Mouse (Mus musculus) MEL (cell line): ENCODE results near the gene Socs4. TPM values are rescaled to one million over a fixed set of nuclear protein-coding genes. Genes with fewer than 3 reads are reported as not detected.
A peak's percentile ranks its signal among the peaks of the same experiment; 100 is the strongest.

Source experiments
- DNase-seq: peaks from one replicate; pipeline ENCODE4 v3.0.0; 2011; ENCODE audit warnings: low read depth, low spot score
- H3K27ac ChIP-seq: 2 replicates; pipeline ENCODE4 v1.5.1; 2012; ENCODE audit warnings: low read depth, mild to moderate bottlenecking, control low read depth, low read length, moderate library complexity; ENCODE audit not compliant: control insufficient read depth
- H3K27me3 ChIP-seq, 2 experiments: fragments of 150-350 bp in 1 of 2; sonication (generic) in 1 of 2; 2 replicates each; pipeline ENCODE4 v1.6.1; 2012; ENCODE audit warnings: low read length in 2 of 2, mild to moderate bottlenecking in 2 of 2, improper control_type of control experiment in 1 of 2, moderate library complexity in 1 of 2; ENCODE audit not compliant: insufficient read depth in 2 of 2, control insufficient read depth in 1 of 2
- H3K36me3 ChIP-seq, 2 experiments: 2 replicates each; pipeline ENCODE4 v1.6.1; 2012 to 2014; ENCODE audit warnings: low read length in 2 of 2, improper control_type of control experiment in 1 of 2, inconsistent platforms in 1 of 2, mild to moderate bottlenecking in 1 of 2; ENCODE audit not compliant: insufficient read depth in 2 of 2, control insufficient read depth in 1 of 2
- H3K4me1 ChIP-seq, 2 experiments: fragments of 150-350 bp in 1 of 2; sonication (generic) in 1 of 2; 2 replicates each; pipeline ENCODE4 v1.6.1; 2012; ENCODE audit warnings: low read length in 2 of 2, improper control_type of control experiment in 1 of 2, mild to moderate bottlenecking in 1 of 2; ENCODE audit not compliant: insufficient read depth in 2 of 2, control insufficient read depth in 1 of 2
- H3K4me3 ChIP-seq, 2 experiments: fragments of 150-350 bp in 1 of 2; sonication (generic) in 1 of 2; 2 replicates each; pipeline ENCODE4 v1.5.1; 2012; ENCODE audit warnings: low read depth in 2 of 2, low read length in 2 of 2, mild to moderate bottlenecking in 2 of 2, moderate library complexity in 2 of 2, control low read depth in 1 of 2, improper control_type of control experiment in 1 of 2; ENCODE audit not compliant: control insufficient read depth in 1 of 2, insufficient read depth in 1 of 2
- H3K79me2 ChIP-seq: 2 replicates; pipeline ENCODE4 v1.6.1; 2012; ENCODE audit warnings: mild to moderate bottlenecking, low read length, moderate library complexity; ENCODE audit not compliant: control insufficient read depth, poor library complexity, insufficient read depth
- H3K9ac ChIP-seq: 2 replicates; pipeline ENCODE4 v1.6.1; 2012; ENCODE audit warnings: low read depth, mild to moderate bottlenecking, control low read depth, low read length, moderate library complexity; ENCODE audit not compliant: control insufficient read depth, poor library complexity, severe bottlenecking
- H3K9me3 ChIP-seq: fragments of 150-350 bp; sonication (generic); replicated peaks from 2 replicates; pipeline ENCODE4 v1.6.1; 2012; ENCODE audit warnings: mild to moderate bottlenecking, low read length, improper control_type of control experiment, moderate library complexity; ENCODE audit not compliant: insufficient read depth
- CHD1 ChIP-seq: IDR thresholded peaks from 2 replicates; pipeline ENCODE4 v1.6.1; 2012; ENCODE audit warnings: low read depth, mild to moderate bottlenecking, inconsistent platforms, low read length, improper control_type of control experiment
- CHD2 ChIP-seq: IDR thresholded peaks from 2 replicates; pipeline ENCODE4 v1.6.1; 2011; ENCODE audit warnings: low read length, improper control_type of control experiment
- CTCF ChIP-seq, 3 experiments: IDR thresholded peaks in 2 of 3; conservative IDR thresholded peaks in 1 of 3; 2 replicates each; pipeline ENCODE4 v1.5.1; 2011 to 2012; ENCODE audit warnings: low read length in 3 of 3, low read depth in 2 of 3, mild to moderate bottlenecking in 2 of 3, improper control_type of control experiment in 1 of 3, inconsistent platforms in 1 of 3, mixed read lengths in 1 of 3, moderate library complexity in 1 of 3; ENCODE audit not compliant: control insufficient read depth in 1 of 3, insufficient read depth in 1 of 3, poor library complexity in 1 of 3, severe bottlenecking in 1 of 3
- ETS1 ChIP-seq: IDR thresholded peaks from 2 replicates; pipeline ENCODE4 v1.6.1; 2012; ENCODE audit warnings: low read depth, mild to moderate bottlenecking, inconsistent platforms, low read length, improper control_type of control experiment, moderate library complexity
- JUND ChIP-seq: IDR thresholded peaks from 2 replicates; pipeline ENCODE4 v1.6.1; 2011; ENCODE audit warnings: low read depth, mild to moderate bottlenecking, improper control_type of control experiment, low read length
- KAT2A ChIP-seq: conservative IDR thresholded peaks from 2 replicates; pipeline ENCODE4 v1.6.1; 2012; ENCODE audit warnings: low read depth, low read length, improper control_type of control experiment, inconsistent platforms
- MAX ChIP-seq: IDR thresholded peaks from 2 replicates; pipeline ENCODE4 v1.6.1; 2011; ENCODE audit warnings: low read length, improper control_type of control experiment
- MEF2A ChIP-seq: IDR thresholded peaks from 2 replicates; pipeline ENCODE4 v1.6.1; 2014; ENCODE audit warnings: low read depth, mild to moderate bottlenecking, inconsistent platforms, low read length, improper control_type of control experiment; ENCODE audit not compliant: poor library complexity, insufficient replicate concordance, severe bottlenecking; ENCODE audit errors: extremely low read depth
- MXI1 ChIP-seq: IDR thresholded peaks from 2 replicates; pipeline ENCODE4 v1.6.1; 2011; ENCODE audit warnings: mild to moderate bottlenecking, low read depth, low read length, improper control_type of control experiment
- MYC ChIP-seq: IDR thresholded peaks from 2 replicates; pipeline ENCODE4 v1.6.1; 2011; ENCODE audit warnings: low read depth, mild to moderate bottlenecking, low read length, improper control_type of control experiment, moderate library complexity
- POLR2A ChIP-seq, 2 experiments: IDR thresholded peaks; 2 replicates each; pipeline ENCODE4 v1.6.1; 2011 to 2012; ENCODE audit warnings: low read length in 2 of 2, mild to moderate bottlenecking in 2 of 2, control low read depth in 1 of 2, improper control_type of control experiment in 1 of 2, low read depth in 1 of 2, moderate library complexity in 1 of 2; ENCODE audit not compliant: control insufficient read depth in 1 of 2, insufficient read depth in 1 of 2, poor library complexity in 1 of 2
- POLR2AphosphoS5 ChIP-seq: IDR thresholded peaks from 2 replicates; pipeline ENCODE4 v1.6.1; 2012; ENCODE audit warnings: low read depth, borderline replicate concordance, mild to moderate bottlenecking, inconsistent platforms, low read length, moderate library complexity, mixed read lengths
- RAD21 ChIP-seq: IDR thresholded peaks from 2 replicates; pipeline ENCODE4 v1.6.1; 2011; ENCODE audit warnings: mild to moderate bottlenecking, low read depth, low read length, improper control_type of control experiment
- SMC3 ChIP-seq: IDR thresholded peaks from 2 replicates; pipeline ENCODE4 v1.6.1; 2011; ENCODE audit warnings: low read depth, low read length, improper control_type of control experiment
- TAL1 ChIP-seq: IDR thresholded peaks from 2 replicates; pipeline ENCODE4 v1.6.1; 2012; ENCODE audit warnings: mild to moderate bottlenecking, inconsistent platforms, low read length, moderate library complexity, mixed read lengths
- TBP ChIP-seq: IDR thresholded peaks from 2 replicates; pipeline ENCODE4 v1.8.0; 2011; ENCODE audit warnings: low read depth, low read length, improper control_type of control experiment
- TCF12 ChIP-seq: IDR thresholded peaks from 2 replicates; pipeline ENCODE4 v1.6.1; 2014; ENCODE audit warnings: low read depth, mild to moderate bottlenecking, inconsistent platforms, low read length, improper control_type of control experiment, moderate library complexity
- USF1 ChIP-seq: IDR thresholded peaks from 2 replicates; pipeline ENCODE4 v1.6.1; 2014; ENCODE audit warnings: low read depth, mild to moderate bottlenecking, inconsistent platforms, low read length, improper control_type of control experiment, moderate library complexity
- USF2 ChIP-seq, 2 experiments: IDR thresholded peaks; 2 replicates each; pipeline ENCODE4 v1.6.1; 2011 to 2012; ENCODE audit warnings: improper control_type of control experiment in 2 of 2, low read length in 2 of 2, borderline replicate concordance in 1 of 2, inconsistent platforms in 1 of 2, low read depth in 1 of 2, mild to moderate bottlenecking in 1 of 2; ENCODE audit not compliant: insufficient read depth in 1 of 2
- ZC3H11A ChIP-seq: IDR thresholded peaks from 2 replicates; pipeline ENCODE4 v1.6.1; 2012; ENCODE audit warnings: low read depth, mild to moderate bottlenecking, inconsistent platforms, low read length, improper control_type of control experiment
- ZMIZ1 ChIP-seq: IDR thresholded peaks from 2 replicates; pipeline ENCODE4 v1.6.1; 2012; ENCODE audit warnings: low read depth, mild to moderate bottlenecking, inconsistent platforms, low read length, improper control_type of control experiment, moderate library complexity
- polyA plus RNA-seq, 2 experiments: library from polyadenylated mRNA; stranded (reverse) in 1 of 2; unstranded in 1 of 2; fragments of >175 nt in 1 of 2; fragments of >200 nt in 1 of 2; gene quantifications; 2 replicates each; pipeline versions ENCODE4 v1.2.1 to v1.2.4; 2012; ENCODE audit warnings: low replicate concordance in 2 of 2, low read depth in 1 of 2; ENCODE audit not compliant: insufficient read length in 2 of 2, insufficient read depth in 1 of 2, missing spikeins in 1 of 2
- total RNA-seq: library from RNA; depleted of rRNA; stranded (reverse); fragments of 300-350 nt; gene quantifications from 2 replicates; pipeline ENCODE4 v1.2.3, GENCODE M21; 2012

The Socs4 gene
- total and polyA plus RNA-seq, 3 experiments = 8.8 to 21.0 (median 13.9) TPM

DNA sequence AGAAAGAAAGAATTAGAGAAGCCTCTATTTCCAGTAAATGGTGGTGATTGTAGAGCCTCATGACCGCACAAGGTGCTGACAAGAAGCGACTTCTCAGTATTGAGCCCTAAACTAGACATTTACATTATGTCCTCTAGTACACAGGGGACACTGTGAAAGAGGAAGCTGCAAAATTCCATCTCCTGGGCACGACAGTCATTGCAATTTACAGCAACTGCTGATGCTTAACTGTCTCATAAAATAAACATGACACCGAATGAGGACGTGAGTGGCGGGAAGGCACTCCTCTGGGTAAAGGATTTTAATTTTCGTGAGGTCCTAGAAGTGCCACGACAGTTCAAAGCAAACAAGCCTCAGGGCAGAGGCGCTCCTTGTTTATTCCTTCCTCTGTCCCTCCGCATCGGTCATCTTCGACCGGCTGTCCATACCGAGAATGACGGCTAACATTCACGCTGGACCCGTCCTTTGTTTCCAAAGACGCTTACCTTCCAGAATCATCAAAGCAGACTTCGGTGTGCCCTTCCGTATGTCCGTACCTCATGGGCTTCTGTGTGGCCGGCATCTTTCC is 611 bp upstream of the Socs4 start (continued):
- TF ChIP-seq CHD1 (peak; percentile 74; the same call in 1 of the 2 replicates), TBP (no peak)

DNA sequence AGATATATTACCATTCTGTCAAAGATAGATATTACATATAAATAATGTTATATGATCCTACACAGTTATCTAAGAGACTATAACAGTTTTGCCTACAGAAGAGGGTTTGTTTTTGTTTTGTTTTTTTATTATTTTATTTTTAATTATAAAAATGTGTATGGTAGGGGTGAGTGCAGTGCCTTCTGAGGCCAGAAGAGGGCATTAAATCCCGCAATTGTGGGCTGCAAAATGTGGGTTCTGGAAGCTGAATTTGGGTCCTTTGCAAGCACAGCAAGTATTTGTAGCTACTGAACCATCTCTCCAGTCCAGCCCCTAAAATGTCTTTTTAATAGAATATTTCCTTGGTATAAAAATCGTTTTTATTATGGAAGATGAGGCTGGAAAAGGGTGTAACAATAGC is 2.3 kb downstream of the Socs4 start:
- H3K4me3 ChIP-seq = no peak overlapping the region
- no peak for TF ChIP-seq CHD1
- TF ChIP-seq CTCF (IDR thresholded peaks at IDR 0.05 in 2 of 3, conservative IDR thresholded peaks at IDR 0.05 in 1 of 3; ENCODE audit: control insufficient read depth in 1 of 3, insufficient read depth in 1 of 3, low read depth in 2 of 3, low read length in 3 of 3, poor library complexity in 1 of 3, severe bottlenecking in 1 of 3) = peak; percentile 27 to 36 (median 34); a peak in 4 of 6 replicates
- no peak for TF ChIP-seq CHD2
- no peak for TF ChIP-seq ZC3H11A
- TF ChIP-seq RAD21 = peak; percentile 1; the same call in 1 of the 2 replicates
- TF ChIP-seq ZMIZ1 = no peak
- TF ChIP-seq USF1 = no peak
- TF ChIP-seq KAT2A = no peak
- no peak for TF ChIP-seq JUND
- TF ChIP-seq TCF12 = no peak
- no peak for TF ChIP-seq ETS1
- no peak for TF ChIP-seq POLR2AphosphoS5
- no peak for TF ChIP-seq MEF2A
- no peak for TF ChIP-seq USF2 (IDR thresholded peaks at IDR 0.05; ENCODE audit: borderline replicate concordance in 1 of 2, insufficient read depth in 1 of 2, low read depth in 1 of 2, low read length in 2 of 2)
- no peak for TF ChIP-seq TAL1
- peaks cover 6 to 36% of the 10 kb centered on the region in 2 experiments for H3K36me3 ChIP-seq

DNA sequence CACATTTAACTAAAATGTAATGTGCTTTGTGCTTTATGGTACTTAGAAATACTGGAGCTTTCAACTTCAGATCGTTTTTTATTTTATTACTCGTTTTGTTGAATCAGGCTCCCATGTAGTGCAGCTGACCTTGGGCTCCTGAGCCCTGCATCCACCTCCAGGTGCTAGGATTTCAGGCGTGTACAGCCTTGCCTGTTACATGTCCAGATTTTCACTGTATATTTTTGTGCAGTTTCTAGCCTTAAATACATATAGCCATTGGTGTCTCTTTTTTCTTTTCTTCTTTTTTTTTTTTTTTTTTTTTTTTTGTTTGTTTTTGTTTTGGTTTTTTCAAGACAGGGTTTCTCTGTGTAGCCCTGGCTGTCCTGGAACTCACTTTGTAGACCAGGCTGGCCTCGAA is 4.8 kb downstream of the Socs4 start:
- H3K27me3 ChIP-seq = no peaks in the 10 kb centered on the region
- peaks cover 52% of the 10 kb centered on the region for H3K79me2 ChIP-seq
- no peak overlapping the region for H3K9ac ChIP-seq
- TF ChIP-seq MAX (no peak), MXI1 (no peak), KAT2A (no peak), SMC3 (no peak), RAD21 (no peak), POLR2A (IDR thresholded peaks at IDR 0.05; ENCODE audit: control insufficient read depth in 1 of 2, insufficient read depth in 1 of 2, low read depth in 1 of 2, low read length in 2 of 2, poor library complexity in 1 of 2) (no peak), JUND (no peak), MEF2A (no peak), MYC (no peak)
- H3K9me3 ChIP-seq = no peaks in the 10 kb centered on the region
- no peak for DNase-seq
- H3K27ac ChIP-seq = no peak overlapping the region
- H3K36me3 ChIP-seq = peaks cover 0 to 42% of the 10 kb centered on the region in 2 experiments; a peak in 3 of 4 replicates
- no peak overlapping the region for H3K4me3 ChIP-seq
- H3K4me1 ChIP-seq = peaks cover 10 to 22% of the 10 kb centered on the region in 2 experiments

More for the DNA sequence above, 2.3 kb downstream of the Socs4 start:
- peaks cover 62% of the 10 kb centered on the region for H3K79me2 ChIP-seq
- no peak overlapping the region for H3K27ac ChIP-seq
- no peak overlapping the region for H3K9ac ChIP-seq
- peak; percentile 30 for DNase-seq
- no peaks in the 10 kb centered on the region for H3K9me3 ChIP-seq
- no peaks in the 10 kb centered on the region for H3K27me3 ChIP-seq
- peaks cover 10 to 11% of the 10 kb centered on the region in 2 experiments for H3K4me1 ChIP-seq
